Mouse (Mus musculus) MEL (cell line): ENCODE data around the gene BC030870.

Source experiments
- CHD2 ChIP-seq: IDR thresholded peaks from 2 replicates; pipeline ENCODE4 v1.6.1; 2011; ENCODE audit warnings: low read length, improper control_type of control experiment
- EP300 ChIP-seq, 2 experiments: IDR thresholded peaks; 2 replicates each; pipeline ENCODE4 v1.6.1; 2011; ENCODE audit warnings: improper control_type of control experiment in 2 of 2, low read length in 2 of 2, low read depth in 1 of 2, mild to moderate bottlenecking in 1 of 2
- SIN3A ChIP-seq: IDR thresholded peaks from 2 replicates; pipeline ENCODE4 v1.6.1; 2012; ENCODE audit warnings: low read length, improper control_type of control experiment, inconsistent platforms
- SMC3 ChIP-seq: IDR thresholded peaks from 2 replicates; pipeline ENCODE4 v1.6.1; 2011; ENCODE audit warnings: low read depth, low read length, improper control_type of control experiment

GRCm38 (mm10) chr8:65046565-65046964 is 82.8 kb downstream of the BC030870 start:
- TF ChIP-seq CHD2 = no peak
- TF ChIP-seq EP300 (IDR thresholded peaks at IDR 0.05; ENCODE audit: low read depth in 1 of 2, low read length in 2 of 2) = no peak
- TF ChIP-seq SIN3A = no peak
- TF ChIP-seq SMC3 = no peak
